In the genomic region with DNA sequence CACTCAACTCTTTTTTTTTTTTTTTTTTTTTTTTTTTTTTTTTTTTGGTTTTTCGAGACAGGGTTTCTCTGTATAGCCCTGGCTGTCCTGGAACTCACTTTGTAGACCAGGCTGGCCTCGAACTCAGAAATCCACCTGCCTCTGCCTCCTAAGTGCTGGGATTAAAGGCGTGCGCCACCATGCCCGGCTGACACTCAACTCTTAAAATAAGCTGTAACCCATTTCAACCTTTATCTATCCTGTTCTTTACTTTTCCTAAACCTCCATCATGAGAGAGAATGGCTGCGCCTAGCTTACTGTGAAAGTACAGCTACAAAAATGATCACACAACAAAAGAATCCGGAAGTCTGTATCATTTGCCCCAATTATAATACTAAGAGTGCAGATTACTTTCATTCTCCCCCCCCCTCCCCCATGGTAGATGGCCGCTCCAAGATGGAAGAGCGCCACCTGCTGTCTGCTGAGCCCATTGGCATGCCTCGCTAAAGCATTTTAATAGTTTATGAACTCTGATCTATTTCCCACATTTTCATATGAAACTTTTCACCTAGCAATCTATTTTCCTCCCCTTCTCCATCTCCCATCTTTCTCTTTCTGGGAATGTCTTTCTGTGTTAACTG, we compare ENCODE assay signal across 7 mouse cellular contexts.
DNase-seq lines count a peak whose midpoint lies in the region; ATAC-seq and TF ChIP-seq lines count a peak whose summit lies in the region.
"Not testable (repeated sequence)": the region's sequence is repeated elsewhere in the genome, so short reads cannot be mapped to it uniquely, and the experiment has no call there.

No protein-coding gene starts in this region.

- not testable (repeated sequence) for H3K4me1 ChIP-seq in cerebellum, adult 2 months (ENCODE audit: control insufficient read depth, insufficient read depth, low read length)

- 55% methylated on average over 9 of the region's 10 CpGs for WGBS in cerebellum, adult 2 months

- TF ChIP-seq CTCF in cerebellum, adult 2 months (IDR thresholded peaks at IDR 0.05; ENCODE audit: borderline replicate concordance, insufficient read depth, low read depth, low read length) = peak; percentile 68

- not testable (repeated sequence) for H3K27me3 ChIP-seq in cerebellum, adult 2 months (ENCODE audit: control insufficient read depth, insufficient read depth, low read length)

- H3K27ac ChIP-seq in cerebellum, adult 2 months (ENCODE audit: insufficient read depth, low read length) = not testable (repeated sequence)

- peak; percentile 6 for DNase-seq in T-cell, adult 2 months (ENCODE audit: low spot score)
- DNase-seq in cerebellum, adult 2 months = not testable (repeated sequence)
- DNase-seq in left cerebral cortex, adult 18-20 months (ENCODE audit: low spot score in 2 of 2) = peak; percentile 11 to 27
- peak; percentile 35 to 45 for DNase-seq in lung, postnatal 4 days
- peak; percentile 46 for DNase-seq in right cerebral cortex, postnatal 4 days

- peak; percentile 76; the same call in 1 of the 2 replicates for ATAC-seq in frontal cortex, adult (ENCODE audit: low TSS enrichment)
- peak; percentile 83 for ATAC-seq in inflammation-experienced regulatory T-cells, adult 6 months

- not testable (repeated sequence) for H3K4me3 ChIP-seq in cerebellum, adult 2 months (replicated peaks; ENCODE audit: insufficient read depth, low read depth, low read length)

- TF ChIP-seq POLR2A in cerebellum, adult 2 months (IDR thresholded peaks at IDR 0.05; ENCODE audit: borderline replicate concordance, insufficient read depth, low read length) = not testable (repeated sequence)
